Mouse (Mus musculus): ENCODE data around the gene A330070K13Rik.

- TF ChIP-seq CTCF (IDR thresholded peaks at IDR 0.05; ENCODE audit: low read depth, low read length) = no peak
- no peak for TF ChIP-seq POLR2AphosphoS5 (IDR thresholded peaks at IDR 0.05; ENCODE audit: insufficient replicate concordance, low read depth, low read length)
These were observed at the start of gene A330070K13Rik for GRCm38 (mm10) chr5:130384222-130384912.
